In genomic region chr2:4227563-4227962, GRCm38 (mm10) we compare ENCODE assay signal across 8 mouse cellular contexts.
DNase-seq lines count a peak whose midpoint lies in the region; ATAC-seq lines count a peak whose summit lies in the region.

No protein-coding gene starts in this region.

- H3K4me2 ChIP-seq in hindbrain, embryonic 13.5 days = no peak overlapping the region
- H3K4me2 ChIP-seq in hindbrain, embryonic 11.5 days (replicated peaks; ENCODE audit: low read depth, low read length) = no peak overlapping the region

- H3K4me1 ChIP-seq in hindbrain, embryonic 13.5 days (replicated peaks) = peaks cover 46% of the 10 kb centered on the region
- H3K4me1 ChIP-seq in hindbrain, embryonic 11.5 days (replicated peaks; ENCODE audit: control insufficient read depth, insufficient read depth, low read length) = peaks cover 17% of the 10 kb centered on the region

- peak overlapping the region; percentile 66; the same call in 1 of the 2 replicates for H3K27ac ChIP-seq in hindbrain, embryonic 13.5 days
- no peak overlapping the region for H3K27ac ChIP-seq in hindbrain, embryonic 11.5 days (ENCODE audit: low read depth, low read length)

- H3K36me3 ChIP-seq in hindbrain, embryonic 13.5 days = no peaks in the 10 kb centered on the region; the same call in 1 of the 2 replicates
- no peaks in the 10 kb centered on the region for H3K36me3 ChIP-seq in hindbrain, embryonic 11.5 days (ENCODE audit: control insufficient read depth, insufficient read depth, low read length)

- H3K9me3 ChIP-seq in hindbrain, embryonic 13.5 days = no peaks in the 10 kb centered on the region
- no peaks in the 10 kb centered on the region for H3K9me3 ChIP-seq in hindbrain, embryonic 11.5 days (ENCODE audit: control insufficient read depth, low read length)

- H3K9ac ChIP-seq in hindbrain, embryonic 13.5 days = no peak overlapping the region
- no peak overlapping the region for H3K9ac ChIP-seq in hindbrain, embryonic 11.5 days (ENCODE audit: low read depth, low read length)

- DNase-seq in hindbrain, embryonic 11.5 days (ENCODE audit: low spot score) = no peak
- DNase-seq in adrenal gland, adult 8-10 months = peak; percentile 4
- peak; percentile 49 for DNase-seq in heart, adult 8-10 months (ENCODE audit: low spot score)
- peak; percentile 39 to 42 for DNase-seq in kidney, postnatal 36 days
- DNase-seq in embryo, embryonic 10.5 days (ENCODE audit: low spot score) = no peak
- no peak for DNase-seq in embryo, embryonic 10 days (ENCODE audit: low spot score)

- H3K4me3 ChIP-seq in hindbrain, embryonic 13.5 days = no peak overlapping the region
- H3K4me3 ChIP-seq in hindbrain, embryonic 11.5 days (ENCODE audit: low read depth, low read length) = no peak overlapping the region

- WGBS in hindbrain, embryonic 13.5 days = 36% methylated on average over 4 of the region's 4 CpGs
- WGBS in hindbrain, embryonic 11.5 days = 71% methylated on average over 4 of the region's 4 CpGs

- no peaks in the 10 kb centered on the region for H3K27me3 ChIP-seq in hindbrain, embryonic 13.5 days
- H3K27me3 ChIP-seq in hindbrain, embryonic 11.5 days (ENCODE audit: control insufficient read depth, insufficient read depth, low read length) = no peaks in the 10 kb centered on the region

- 0 out of 2 replicates have a peak, but pooled peaks have one; percentile 19 for ATAC-seq in hindbrain, embryonic 13.5 days (ENCODE audit: low FRiP score)
- ATAC-seq in hindbrain, embryonic 11.5 days (ENCODE audit: low FRiP score) = no peak
- no peak for ATAC-seq in erythroblast, adult 5-6 weeks (replicated peaks; ENCODE audit: low FRiP score, poor library complexity, severe bottlenecking)

Comparison
In these comparisons a context has a peak if more than half of its experiments do, and no peak if none do; other contexts are left out.
1. DNase-seq: peak in adrenal gland, adult 8-10 months (single experiment), heart, adult 8-10 months (single experiment) and kidney, postnatal 36 days (2 of 2); none in hindbrain, embryonic 11.5 days (single experiment), embryo, embryonic 10.5 days (single experiment) and embryo, embryonic 10 days (single experiment).